Mouse (Mus musculus): ENCODE measurements at regions not wholly inside any gene's neighbourhood (a gene's known extent, or its start where the extent isn't known, plus 50 kb on each side); places are given as distances from the start of the nearest gene placed in this dataset.

DNA sequence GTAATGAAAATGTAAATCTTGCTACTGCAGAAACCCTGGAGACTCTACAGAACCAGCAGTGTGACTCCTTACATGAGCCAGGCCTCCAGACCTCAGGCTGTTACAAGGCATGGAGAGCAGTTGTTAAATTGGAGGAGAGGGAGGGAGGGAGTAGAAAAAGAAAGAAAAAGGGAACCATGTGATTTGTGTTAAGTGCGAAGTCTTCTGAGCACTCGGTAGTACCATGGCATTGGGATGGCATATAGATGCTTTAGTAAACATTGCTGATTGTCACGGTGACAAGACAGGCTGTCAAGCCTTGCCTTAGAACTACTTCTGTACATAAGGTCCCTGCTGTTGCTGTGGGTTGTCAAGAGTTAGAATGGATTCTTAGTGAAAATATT lies 189.6 kb upstream of the Dph6 start:
- no peaks in the 10 kb centered on the region for H3K4me1 ChIP-seq (ENCODE audit: insufficient read depth, low read depth, low read length)
- no peak for TF ChIP-seq POLR2AphosphoS5 (IDR thresholded peaks at IDR 0.05; ENCODE audit: insufficient replicate concordance, low read depth, low read length)
- TF ChIP-seq TAL1 (conservative IDR thresholded peaks at IDR 0.05; ENCODE audit: low read depth, low read length): no peak
- no peak for TF ChIP-seq GATA2 (IDR thresholded peaks at IDR 0.05; ENCODE audit: borderline replicate concordance, low read depth, low read length)
- TF ChIP-seq CTCF (IDR thresholded peaks at IDR 0.05; ENCODE audit: low read depth, low read length): no peak
- TF ChIP-seq GATA1 (IDR thresholded peaks at IDR 0.05; ENCODE audit: borderline replicate concordance, low read length): no peak
- H3K4me3 ChIP-seq (ENCODE audit: low read depth, low read length): no peak overlapping the region
- no peaks in the 10 kb centered on the region for H3K36me3 ChIP-seq (replicated peaks)
- H3K9me3 ChIP-seq (replicated peaks): no peaks in the 10 kb centered on the region
- DNase-seq (ENCODE audit: low spot score): no peak
- ATAC-seq (ENCODE audit: extremely low read depth, insufficient number of reproducible peaks, low FRiP score, poor library complexity, severe bottlenecking): no peak
- H3K27me3 ChIP-seq (ENCODE audit: insufficient read depth, low read length): no peaks in the 10 kb centered on the region

DNA sequence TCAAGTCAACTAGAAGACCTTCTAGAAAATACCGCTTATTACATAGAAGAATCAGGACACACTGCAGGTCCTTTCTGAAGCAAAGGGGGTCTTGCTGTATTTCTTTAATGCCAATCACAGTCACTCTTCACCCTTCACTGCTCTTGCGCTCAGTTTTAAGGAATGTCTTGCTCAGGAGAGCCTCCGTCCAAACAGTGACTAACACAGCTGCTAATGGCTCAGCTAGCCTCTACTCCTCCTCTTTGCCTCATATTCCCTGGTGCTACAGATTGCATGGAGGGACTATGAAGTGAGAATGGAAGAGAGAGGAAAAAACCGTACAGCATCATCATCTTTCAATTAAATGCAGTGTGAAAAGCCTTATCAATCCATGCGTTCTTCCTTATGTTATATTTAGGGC lies 193.7 kb upstream of the Dph6 start:
- ATAC-seq (ENCODE audit: extremely low read depth, insufficient number of reproducible peaks, low FRiP score, poor library complexity, severe bottlenecking) (no peak), DNase-seq (ENCODE audit: low spot score) (no peak)
- H3K4me3 ChIP-seq (ENCODE audit: low read depth, low read length): no peak overlapping the region
- H3K9me3 ChIP-seq (replicated peaks): no peaks in the 10 kb centered on the region
- no peaks in the 10 kb centered on the region for H3K27me3 ChIP-seq (ENCODE audit: insufficient read depth, low read length)
- no peaks in the 10 kb centered on the region for H3K36me3 ChIP-seq (replicated peaks)
- TF ChIP-seq TAL1 (conservative IDR thresholded peaks at IDR 0.05; ENCODE audit: low read depth, low read length) (no peak), GATA2 (IDR thresholded peaks at IDR 0.05; ENCODE audit: borderline replicate concordance, low read depth, low read length) (no peak), CTCF (IDR thresholded peaks at IDR 0.05; ENCODE audit: low read depth, low read length) (no peak), GATA1 (IDR thresholded peaks at IDR 0.05; ENCODE audit: borderline replicate concordance, low read length) (no peak), POLR2AphosphoS5 (IDR thresholded peaks at IDR 0.05; ENCODE audit: insufficient replicate concordance, low read depth, low read length) (no peak)
- H3K4me1 ChIP-seq (ENCODE audit: insufficient read depth, low read depth, low read length): no peaks in the 10 kb centered on the region

DNA sequence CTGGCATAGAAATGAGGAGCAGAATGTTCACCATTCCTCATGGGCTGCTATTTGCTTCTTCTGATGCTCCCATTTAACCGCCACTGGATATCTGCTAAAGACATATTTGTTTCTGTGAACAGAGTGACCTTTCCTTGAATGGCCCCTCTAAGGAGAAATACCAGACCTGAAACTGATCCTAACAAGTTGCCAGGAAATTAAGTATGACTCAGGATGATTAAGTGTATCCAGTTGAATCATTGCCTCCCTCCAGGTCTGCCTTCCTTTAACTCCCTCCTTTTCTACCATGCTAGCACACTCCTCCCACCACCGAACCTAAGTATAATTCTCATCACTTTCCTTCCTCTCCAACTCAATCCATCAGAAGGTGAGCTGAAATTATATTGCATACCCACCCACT lies 194.2 kb upstream of the Dph6 start:
- H3K4me3 ChIP-seq (ENCODE audit: low read depth, low read length): no peak overlapping the region
- ATAC-seq (ENCODE audit: extremely low read depth, insufficient number of reproducible peaks, low FRiP score, poor library complexity, severe bottlenecking) (no peak), DNase-seq (ENCODE audit: low spot score) (no peak)
- no peaks in the 10 kb centered on the region for H3K27me3 ChIP-seq (ENCODE audit: insufficient read depth, low read length)
- H3K9me3 ChIP-seq (replicated peaks): no peaks in the 10 kb centered on the region
- TF ChIP-seq POLR2AphosphoS5 (IDR thresholded peaks at IDR 0.05; ENCODE audit: insufficient replicate concordance, low read depth, low read length): no peak
- TF ChIP-seq GATA1 (IDR thresholded peaks at IDR 0.05; ENCODE audit: borderline replicate concordance, low read length): no peak
- TF ChIP-seq GATA2 (IDR thresholded peaks at IDR 0.05; ENCODE audit: borderline replicate concordance, low read depth, low read length): no peak
- TF ChIP-seq TAL1 (conservative IDR thresholded peaks at IDR 0.05; ENCODE audit: low read depth, low read length): no peak
- no peak for TF ChIP-seq CTCF (IDR thresholded peaks at IDR 0.05; ENCODE audit: low read depth, low read length)
- H3K4me1 ChIP-seq (ENCODE audit: insufficient read depth, low read depth, low read length): no peaks in the 10 kb centered on the region
- no peaks in the 10 kb centered on the region for H3K36me3 ChIP-seq (replicated peaks)

DNA sequence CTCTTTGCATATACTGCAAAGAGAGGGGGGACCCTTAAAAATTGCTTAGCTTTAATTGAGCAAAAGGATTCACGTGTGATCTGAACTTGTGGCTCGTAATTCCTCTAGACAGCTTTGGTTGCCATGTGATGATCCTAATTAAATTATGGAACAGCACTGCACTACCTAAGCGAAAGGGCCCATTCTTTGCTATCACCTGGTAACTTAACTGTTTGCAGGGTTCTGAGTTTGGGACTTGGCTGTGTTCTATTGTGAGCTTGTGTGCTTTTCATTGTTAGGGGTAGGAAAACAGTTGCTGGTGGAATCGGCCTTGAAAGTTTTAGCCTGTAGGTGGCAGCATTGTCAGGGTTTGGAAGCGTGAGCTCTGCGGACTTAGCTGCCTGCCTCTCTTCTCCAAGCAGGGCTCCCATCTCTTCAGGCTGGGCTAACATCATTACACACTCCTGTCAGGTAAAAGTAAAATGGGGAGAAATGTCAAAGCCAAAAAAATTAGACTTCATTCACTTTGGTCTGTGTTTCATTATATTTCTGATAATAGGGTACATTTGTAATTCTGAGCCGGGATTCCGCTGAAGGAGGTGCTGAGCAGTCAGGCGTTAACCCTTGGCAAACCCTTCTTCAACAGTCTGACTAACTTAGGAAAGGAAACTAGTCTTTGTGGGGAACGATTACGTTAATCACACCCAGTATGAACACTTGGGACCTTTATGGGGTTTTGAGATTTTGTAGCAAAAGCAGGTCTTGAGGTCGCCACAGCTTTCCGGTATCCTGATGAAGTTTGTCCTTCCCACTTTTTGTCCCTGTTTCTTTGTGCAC lies 199.2 kb upstream of the Dph6 start:
- Histone ChIP-seq H3K36me3 (replicated peaks) (no peaks in the 10 kb centered on the region), H3K27me3 (ENCODE audit: insufficient read depth, low read length) (no peaks in the 10 kb centered on the region), H3K4me3 (ENCODE audit: low read depth, low read length) (no peak overlapping the region), H3K9me3 (replicated peaks) (no peaks in the 10 kb centered on the region), H3K4me1 (ENCODE audit: insufficient read depth, low read depth, low read length) (no peaks in the 10 kb centered on the region)
- TF ChIP-seq CTCF (IDR thresholded peaks at IDR 0.05; ENCODE audit: low read depth, low read length): no peak
- TF ChIP-seq GATA2 (IDR thresholded peaks at IDR 0.05; ENCODE audit: borderline replicate concordance, low read depth, low read length): no peak
- no peak for TF ChIP-seq POLR2AphosphoS5 (IDR thresholded peaks at IDR 0.05; ENCODE audit: insufficient replicate concordance, low read depth, low read length)
- TF ChIP-seq TAL1 (conservative IDR thresholded peaks at IDR 0.05; ENCODE audit: low read depth, low read length): no peak
- TF ChIP-seq GATA1 (IDR thresholded peaks at IDR 0.05; ENCODE audit: borderline replicate concordance, low read length): no peak
- DNase-seq (ENCODE audit: low spot score) (peak; percentile 1), ATAC-seq (ENCODE audit: extremely low read depth, insufficient number of reproducible peaks, low FRiP score, poor library complexity, severe bottlenecking) (peak; percentile 34; the same call in 1 of the 2 replicates)

DNA sequence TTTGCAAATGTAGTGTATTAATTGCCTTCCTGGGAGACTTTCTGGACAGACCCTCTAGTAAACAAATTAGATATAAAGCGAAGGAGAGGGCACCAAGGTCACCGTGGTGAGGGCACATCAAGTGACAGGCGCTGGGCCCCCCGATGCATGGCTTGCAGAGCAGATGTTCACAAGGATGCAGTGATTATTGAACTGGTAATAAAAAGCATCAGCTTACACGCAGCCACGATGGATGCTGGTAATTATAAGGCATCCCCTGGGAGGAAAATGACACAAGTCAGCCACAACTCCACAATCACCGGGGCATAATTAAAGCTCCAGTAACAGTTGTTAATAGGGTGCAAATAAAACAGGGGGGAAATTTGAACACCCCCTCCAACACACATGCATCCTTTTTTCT lies 217.5 kb upstream of the Dph6 start:
- Histone ChIP-seq H3K4me1 (ENCODE audit: insufficient read depth, low read depth, low read length) (no peaks in the 10 kb centered on the region), H3K27me3 (ENCODE audit: insufficient read depth, low read length) (no peaks in the 10 kb centered on the region), H3K4me3 (ENCODE audit: low read depth, low read length) (no peak overlapping the region), H3K36me3 (replicated peaks) (no peaks in the 10 kb centered on the region), H3K9me3 (replicated peaks) (no peaks in the 10 kb centered on the region)
- TF ChIP-seq GATA2 (IDR thresholded peaks at IDR 0.05; ENCODE audit: borderline replicate concordance, low read depth, low read length) (no peak), POLR2AphosphoS5 (IDR thresholded peaks at IDR 0.05; ENCODE audit: insufficient replicate concordance, low read depth, low read length) (no peak), TAL1 (conservative IDR thresholded peaks at IDR 0.05; ENCODE audit: low read depth, low read length) (no peak), GATA1 (IDR thresholded peaks at IDR 0.05; ENCODE audit: borderline replicate concordance, low read length) (no peak), CTCF (IDR thresholded peaks at IDR 0.05; ENCODE audit: low read depth, low read length) (no peak)
- DNase-seq (ENCODE audit: low spot score) (no peak), ATAC-seq (ENCODE audit: extremely low read depth, insufficient number of reproducible peaks, low FRiP score, poor library complexity, severe bottlenecking) (no peak)

DNA sequence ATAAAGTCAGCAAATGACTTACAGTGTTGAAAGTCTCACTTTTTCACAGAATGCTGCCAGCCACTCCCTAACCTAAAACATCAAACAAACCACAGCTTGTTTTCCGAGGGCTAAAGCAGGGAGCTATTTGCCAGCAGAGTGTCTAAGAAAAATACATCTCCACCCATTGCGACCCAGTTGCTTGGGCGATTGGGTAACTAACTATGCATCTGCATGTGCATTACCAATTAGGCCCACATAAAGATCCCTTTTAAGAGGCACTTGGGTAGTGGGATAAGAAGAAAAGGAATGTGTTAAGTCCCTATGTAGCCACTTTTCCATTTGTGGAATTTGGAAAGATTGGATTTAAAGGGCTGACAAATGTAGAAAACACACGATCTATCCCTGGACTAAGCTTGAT lies 218.3 kb upstream of the Dph6 start:
- TF ChIP-seq CTCF (IDR thresholded peaks at IDR 0.05; ENCODE audit: low read depth, low read length) (no peak), POLR2AphosphoS5 (IDR thresholded peaks at IDR 0.05; ENCODE audit: insufficient replicate concordance, low read depth, low read length) (no peak), TAL1 (conservative IDR thresholded peaks at IDR 0.05; ENCODE audit: low read depth, low read length) (no peak), GATA2 (IDR thresholded peaks at IDR 0.05; ENCODE audit: borderline replicate concordance, low read depth, low read length) (no peak), GATA1 (IDR thresholded peaks at IDR 0.05; ENCODE audit: borderline replicate concordance, low read length) (no peak)
- no peaks in the 10 kb centered on the region for H3K4me1 ChIP-seq (ENCODE audit: insufficient read depth, low read depth, low read length)
- DNase-seq (ENCODE audit: low spot score) (no peak), ATAC-seq (ENCODE audit: extremely low read depth, insufficient number of reproducible peaks, low FRiP score, poor library complexity, severe bottlenecking) (no peak)
- H3K27me3 ChIP-seq (ENCODE audit: insufficient read depth, low read length): no peaks in the 10 kb centered on the region
- no peaks in the 10 kb centered on the region for H3K36me3 ChIP-seq (replicated peaks)
- H3K4me3 ChIP-seq (ENCODE audit: low read depth, low read length): no peak overlapping the region
- no peaks in the 10 kb centered on the region for H3K9me3 ChIP-seq (replicated peaks)
